Mouse (Mus musculus) lung, postnatal 0 days (tissue): Measurements from ENCODE around the gene Kansl1. TPM values are rescaled to one million over a fixed set of nuclear protein-coding genes. Genes with fewer than 3 reads are reported as not detected.
A peak's percentile ranks its signal among the peaks of the same experiment; 100 is the strongest.

ENCODE experiments used
- ATAC-seq: fragments of 200-750 bp; cut with Nextera tagmentation; 2 replicates; pipeline ENCODE4 v1.8.0; 2017; ENCODE audit warnings: moderate library complexity
- DNase-seq: peaks from one replicate; pipeline ENCODE4 v3.0.0-alpha.2; 2016; ENCODE audit warnings: low spot score
- H3K27ac ChIP-seq: fragments of 300-500 bp; sonication (generic); 2 replicates; pipeline ENCODE4 v1.5.1; 2014; ENCODE audit warnings: antibody characterized with exemption, mild to moderate bottlenecking, low read length, mixed read lengths
- H3K27me3 ChIP-seq: fragments of 300-500 bp; sonication (generic); replicated peaks from 2 replicates; pipeline ENCODE4 v1.6.1; 2014; ENCODE audit warnings: low read length, mixed read lengths; ENCODE audit not compliant: insufficient read depth
- H3K36me3 ChIP-seq: fragments of 300-500 bp; sonication (generic); 2 replicates; pipeline ENCODE4 v1.6.1; 2014; ENCODE audit warnings: low read length, mixed read lengths; ENCODE audit not compliant: insufficient read depth
- H3K4me1 ChIP-seq: fragments of 300-500 bp; sonication (generic); 2 replicates; pipeline ENCODE4 v1.6.1; 2014; ENCODE audit warnings: antibody characterized with exemption, low read depth, low read length, mixed read lengths; ENCODE audit not compliant: insufficient read depth
- H3K4me2 ChIP-seq: fragments of 300-500 bp; sonication (generic); replicated peaks from 2 replicates; pipeline ENCODE4 v1.6.1; 2014; ENCODE audit warnings: low read depth, mild to moderate bottlenecking, low read length, moderate library complexity, mixed read lengths
- H3K4me3 ChIP-seq: fragments of 300-500 bp; sonication (generic); 2 replicates; pipeline ENCODE4 v1.5.1; 2014; ENCODE audit warnings: low read depth, low read length
- H3K9ac ChIP-seq: fragments of 300-500 bp; sonication (generic); replicated peaks from 2 replicates; pipeline ENCODE4 v1.6.1; 2014; ENCODE audit warnings: low read depth, mild to moderate bottlenecking
- H3K9me3 ChIP-seq: fragments of 300-500 bp; sonication (generic); 2 replicates; pipeline ENCODE4 v1.6.1; 2016; ENCODE audit warnings: low read length, mixed read lengths
- CTCF ChIP-seq: IDR thresholded peaks from 2 replicates; pipeline ENCODE4 v1.5.1; 2016; ENCODE audit warnings: antibody characterized with exemption, mild to moderate bottlenecking
- EP300 ChIP-seq: IDR thresholded peaks from 2 replicates; pipeline ENCODE4 v1.6.1; 2016; ENCODE audit warnings: antibody characterized with exemption, mild to moderate bottlenecking, control low read depth
- WGBS: fragments of 180-500 bp; shearing (Covaris S2); extraction: QIAGEN DNeasy Blood & Tissue Kit; methylation state at CpG from one replicate; pipeline ENCODE4 v1.1.7; 2014; 5-methylcytosine and 5-hydroxymethylcytosine counted together
- polyA plus RNA-seq: library from polyadenylated mRNA; unstranded; fragments of >200 nt; fragmentation: Nextera tagmentation; extraction: Ambion mirVana; gene quantifications from 2 replicates; pipeline ENCODE4 v1.2.1, GENCODE M21; 2015

Kansl1 gene
- polyA plus RNA-seq, 1 experiment from 2014 or later: 11.0 TPM

- no peak overlapping the region for H3K4me3 ChIP-seq
- H3K27me3 ChIP-seq: no peaks in the 10 kb centered on the region
- peaks cover 3% of the 10 kb centered on the region; the same call in 1 of the 2 replicates for H3K4me1 ChIP-seq
- no peak overlapping the region for H3K9ac ChIP-seq
- no peak for DNase-seq
- 34% methylated on average over 12 of the region's 12 CpGs for WGBS
- no peak for ATAC-seq
- TF ChIP-seq CTCF: no peak
- TF ChIP-seq EP300: no peak
- H3K9me3 ChIP-seq: no peaks in the 10 kb centered on the region
- H3K27ac ChIP-seq: no peak overlapping the region
- H3K4me2 ChIP-seq: peak overlapping the region; percentile 27; the same call in 1 of the 2 replicates
- H3K36me3 ChIP-seq: no peaks in the 10 kb centered on the region
Measured at GRCm38 (mm10) chr11:104302628-104303027, 166.0 kb downstream of the Kansl1 start.

- no peak for DNase-seq
- Histone ChIP-seq H3K27me3 (no peaks in the 10 kb centered on the region), H3K27ac (no peak overlapping the region), H3K36me3 (no peaks in the 10 kb centered on the region), H3K4me1 (peaks cover 2% of the 10 kb centered on the region; the same call in 1 of the 2 replicates), H3K9ac (no peak overlapping the region), H3K4me2 (no peak overlapping the region), H3K9me3 (no peaks in the 10 kb centered on the region), H3K4me3 (no peak overlapping the region)
- no peak for TF ChIP-seq CTCF
- WGBS: 85% methylated on average over 3 of the region's 3 CpGs
- ATAC-seq: no peak
Measured at GRCm38 (mm10) chr11:104297671-104298070, 171.0 kb downstream of the Kansl1 start.

GRCm38 (mm10) chr11:104295656-104296055 is 173.0 kb downstream of the Kansl1 start:
- ATAC-seq: no peak

GRCm38 (mm10) chr11:104295145-104295544 is 173.5 kb downstream of the Kansl1 start:
- no peaks in the 10 kb centered on the region for H3K9me3 ChIP-seq
- ATAC-seq (no peak), DNase-seq (no peak)
- TF ChIP-seq CTCF (no peak), EP300 (no peak)
- H3K36me3 ChIP-seq: no peaks in the 10 kb centered on the region
- WGBS: 49% methylated on average over 5 of the region's 5 CpGs
- H3K4me3 ChIP-seq: no peak overlapping the region
- no peak overlapping the region for H3K27ac ChIP-seq
- H3K4me1 ChIP-seq: no peaks in the 10 kb centered on the region
- H3K27me3 ChIP-seq: no peaks in the 10 kb centered on the region
- no peak overlapping the region for H3K9ac ChIP-seq
- no peak overlapping the region for H3K4me2 ChIP-seq

More at GRCm38 (mm10) chr11:104295656-104296055, 173.0 kb downstream of the Kansl1 start:
- H3K4me3 ChIP-seq: no peak overlapping the region
- TF ChIP-seq EP300: no peak
- no peak for TF ChIP-seq CTCF
- H3K9me3 ChIP-seq: no peaks in the 10 kb centered on the region
- H3K9ac ChIP-seq: no peak overlapping the region
- H3K27ac ChIP-seq: no peak overlapping the region
- no peak overlapping the region for H3K4me2 ChIP-seq
- DNase-seq: no peak
- H3K4me1 ChIP-seq: no peaks in the 10 kb centered on the region
- H3K27me3 ChIP-seq: no peaks in the 10 kb centered on the region
- no peaks in the 10 kb centered on the region for H3K36me3 ChIP-seq
- 17% methylated on average over 6 of the region's 6 CpGs for WGBS

GRCm38 (mm10) chr11:104293241-104293640 is 175.4 kb downstream of the Kansl1 start:
- TF ChIP-seq EP300: no peak
- TF ChIP-seq CTCF: no peak
- no peaks in the 10 kb centered on the region for H3K4me1 ChIP-seq
- no peaks in the 10 kb centered on the region for H3K36me3 ChIP-seq
- 45% methylated on average over 9 of the region's 9 CpGs for WGBS
- H3K4me3 ChIP-seq: no peak overlapping the region
- ATAC-seq (no peak), DNase-seq (no peak)
- no peak overlapping the region for H3K4me2 ChIP-seq
- H3K9me3 ChIP-seq: no peaks in the 10 kb centered on the region
- no peak overlapping the region for H3K9ac ChIP-seq
- H3K27me3 ChIP-seq: no peaks in the 10 kb centered on the region
- H3K27ac ChIP-seq: no peak overlapping the region

GRCm38 (mm10) chr11:104292443-104293220 is 176.0 kb downstream of the Kansl1 start:
- Histone ChIP-seq H3K27ac (no peak overlapping the region), H3K4me3 (no peak overlapping the region), H3K9ac (no peak overlapping the region), H3K4me1 (no peaks in the 10 kb centered on the region), H3K27me3 (no peaks in the 10 kb centered on the region), H3K36me3 (no peaks in the 10 kb centered on the region), H3K9me3 (no peaks in the 10 kb centered on the region), H3K4me2 (no peak overlapping the region)
- 88% methylated on average over 7 of the region's 7 CpGs for WGBS
- TF ChIP-seq CTCF (no peak), EP300 (no peak)
- no peak for DNase-seq
- no peak for ATAC-seq
